Comparison of ENCODE assay signal across 8 mouse cellular contexts in genomic region chr15:28187472-28188360, GRCm38 (mm10). TPM values are rescaled to one million over a fixed set of nuclear protein-coding genes. Genes with fewer than 3 reads are reported as not detected.
DNase-seq lines count a peak whose midpoint lies in the region; ATAC-seq and TF ChIP-seq lines count a peak whose summit lies in the region.

No protein-coding gene starts in this region.

- H3K9me3 ChIP-seq in embryonic facial prominence, embryonic 13.5 days = no peaks in the 10 kb centered on the region
- H3K9me3 ChIP-seq in kidney, embryonic 14.5 days (ENCODE audit: control insufficient read depth, low read length) = no peaks in the 10 kb centered on the region
- no peaks in the 10 kb centered on the region for H3K9me3 ChIP-seq in neural tube, embryonic 13.5 days

- H3K9ac ChIP-seq in embryonic facial prominence, embryonic 13.5 days = no peak overlapping the region
- H3K9ac ChIP-seq in kidney, embryonic 14.5 days (ENCODE audit: low read depth, low read length) = no peak overlapping the region
- H3K9ac ChIP-seq in liver, adult 2 months (ENCODE audit: low read depth, low read length) = no peak overlapping the region
- no peak overlapping the region for H3K9ac ChIP-seq in neural tube, embryonic 13.5 days

- H3K27me3 ChIP-seq in embryonic facial prominence, embryonic 13.5 days = peaks cover 7% of the 10 kb centered on the region; the same call in 1 of the 2 replicates
- H3K27me3 ChIP-seq in kidney, embryonic 14.5 days (ENCODE audit: control insufficient read depth, insufficient read depth, low read length) = no peaks in the 10 kb centered on the region
- H3K27me3 ChIP-seq in liver, adult 2 months (ENCODE audit: control insufficient read depth, insufficient read depth, low read length) = no peaks in the 10 kb centered on the region
- H3K27me3 ChIP-seq in neural tube, embryonic 13.5 days = peaks cover 78% of the 10 kb centered on the region
- H3K27me3 ChIP-seq in testis, adult 2 months (ENCODE audit: control insufficient read depth, insufficient read depth, low read length) = no peaks in the 10 kb centered on the region

- no peak overlapping the region for H3K4me3 ChIP-seq in embryonic facial prominence, embryonic 13.5 days
- no peak overlapping the region for H3K4me3 ChIP-seq in kidney, embryonic 14.5 days (ENCODE audit: low read length)
- no peak overlapping the region for H3K4me3 ChIP-seq in liver, adult 2 months (ENCODE audit: insufficient read depth, low read depth, low read length)
- no peak overlapping the region for H3K4me3 ChIP-seq in neural tube, embryonic 13.5 days
- H3K4me3 ChIP-seq in testis, adult 2 months (ENCODE audit: control insufficient read depth, low read depth, low read length) = no peak overlapping the region

- peak; percentile 90 for TF ChIP-seq CTCF in liver, adult 2 months (IDR thresholded peaks at IDR 0.05; ENCODE audit: low read depth, low read length)
- peak; percentile 93 for TF ChIP-seq CTCF in testis, adult 2 months (IDR thresholded peaks at IDR 0.05; ENCODE audit: control insufficient read depth, insufficient read depth, insufficient replicate concordance, low read depth, low read length)

- peak; percentile 37 for DNase-seq in 416B (ENCODE audit: low read depth)
- peak; percentile 75 to 81 for DNase-seq in adrenal gland, postnatal 36 days
- DNase-seq in heart, adult 9 months (ENCODE audit: low spot score in 2 of 2) = peak; percentile 17 to 18
- peak; percentile 12 for DNase-seq in liver, adult 2 months (ENCODE audit: extremely low read depth, low read depth, low spot score)

- TF ChIP-seq POLR2A in liver, adult 2 months (IDR thresholded peaks at IDR 0.05; ENCODE audit: extremely low read depth, insufficient read depth, low read length) = no peak
- no peak for TF ChIP-seq POLR2A in testis, adult 2 months (IDR thresholded peaks at IDR 0.05; ENCODE audit: control insufficient read depth, low read depth, low read length)

- no peak for ATAC-seq in embryonic facial prominence, embryonic 13.5 days (ENCODE audit: insufficient number of reproducible peaks, insufficient read depth, low FRiP score, low TSS enrichment, low read depth)
- peak; percentile 84 for ATAC-seq in kidney, embryonic 14.5 days (ENCODE audit: low FRiP score, low TSS enrichment)
- peak; percentile 86 for ATAC-seq in neural tube, embryonic 13.5 days (ENCODE audit: low read depth)

- H3K27ac ChIP-seq in embryonic facial prominence, embryonic 13.5 days = no peak overlapping the region
- H3K27ac ChIP-seq in kidney, embryonic 14.5 days (ENCODE audit: low read depth, low read length) = no peak overlapping the region
- no peak overlapping the region for H3K27ac ChIP-seq in liver, adult 2 months (replicated peaks; ENCODE audit: insufficient read depth, low read depth, low read length)
- no peak overlapping the region; the same call in 1 of the 2 replicates for H3K27ac ChIP-seq in neural tube, embryonic 13.5 days (replicated peaks)
- no peak overlapping the region for H3K27ac ChIP-seq in testis, adult 2 months (ENCODE audit: control insufficient read depth, insufficient read depth, low read depth, low read length)

- H3K36me3 ChIP-seq in embryonic facial prominence, embryonic 13.5 days = no peaks in the 10 kb centered on the region
- no peaks in the 10 kb centered on the region for H3K36me3 ChIP-seq in kidney, embryonic 14.5 days (ENCODE audit: control insufficient read depth, insufficient read depth, low read length)
- H3K36me3 ChIP-seq in liver, adult 2 months (ENCODE audit: control insufficient read depth, insufficient read depth, low read length) = no peaks in the 10 kb centered on the region
- no peaks in the 10 kb centered on the region for H3K36me3 ChIP-seq in neural tube, embryonic 13.5 days
- H3K36me3 ChIP-seq in testis, adult 2 months (ENCODE audit: control insufficient read depth, insufficient read depth, low read length) = no peaks in the 10 kb centered on the region

- no peaks in the 10 kb centered on the region for H3K79me2 ChIP-seq in liver, adult 2 months (ENCODE audit: control insufficient read depth, insufficient read depth, low read length)

- 24% methylated on average over 22 of the region's 22 CpGs for WGBS in embryonic facial prominence, embryonic 13.5 days
- WGBS in kidney, embryonic 14.5 days = 23% methylated on average over 22 of the region's 22 CpGs
- 26% methylated on average over 22 of the region's 22 CpGs for WGBS in liver, adult 2 months
- 24% methylated on average over 22 of the region's 22 CpGs for WGBS in neural tube, embryonic 13.5 days

- H3K4me1 ChIP-seq in embryonic facial prominence, embryonic 13.5 days = peaks cover 3% of the 10 kb centered on the region; the same call in 1 of the 2 replicates
- no peaks in the 10 kb centered on the region for H3K4me1 ChIP-seq in kidney, embryonic 14.5 days (ENCODE audit: control insufficient read depth, insufficient read depth, low read length)
- H3K4me1 ChIP-seq in liver, adult 2 months (ENCODE audit: control insufficient read depth, insufficient read depth, low read length) = no peaks in the 10 kb centered on the region
- H3K4me1 ChIP-seq in neural tube, embryonic 13.5 days (replicated peaks) = no peaks in the 10 kb centered on the region
- H3K4me1 ChIP-seq in testis, adult 2 months (ENCODE audit: control insufficient read depth, insufficient read depth, low read length) = peaks cover 2% of the 10 kb centered on the region; the same call in 1 of the 2 replicates

- peak overlapping the region; percentile 27; the same call in 1 of the 2 replicates for H3K4me2 ChIP-seq in embryonic facial prominence, embryonic 13.5 days
- no peak overlapping the region for H3K4me2 ChIP-seq in kidney, embryonic 14.5 days (replicated peaks; ENCODE audit: low read depth, low read length)
- peak overlapping the region; percentile 33; the same call in 1 of the 2 replicates for H3K4me2 ChIP-seq in neural tube, embryonic 13.5 days

RNA-seq across cellular contexts. Expression of gene Dnah5, which starts 15.8 kb away (rescaled TPM):
- under 1 TPM; 0.03 to 0.10 TPM for total RNA-seq in adrenal gland, postnatal 36 days (2021)
- 0.03 and 0.08 TPM in 2 replicates for polyA plus RNA-seq in embryonic facial prominence, embryonic 13.5 days (2015; fragmentation: Nextera tagmentation; extraction: Ambion mirVana)
- 0.10 and 0.18 TPM in 2 replicates for polyA plus RNA-seq in kidney, embryonic 14.5 days (2014; fragmentation: Nextera tagmentation; extraction: Ambion mirVana)
- 0.09 and 0.13 TPM in 2 replicates for total RNA-seq in liver, adult 2 months (2014; rRNA removed)
- polyA plus RNA-seq in liver, adult 2 months (2012; rRNA removed) = 0.02 TPM in 1 of 2 replicates, not detected in the other
- 0.08 and 0.10 TPM in 2 replicates for polyA plus RNA-seq in neural tube, embryonic 13.5 days (2015; fragmentation: Nextera tagmentation; extraction: Ambion mirVana)
- 0.19 and 0.32 TPM in 2 replicates for polyA plus RNA-seq in testis, adult 2 months (2012; rRNA removed)

Comparison
In these comparisons a context has a peak if more than half of its experiments do, and no peak if none do; other contexts are left out.
1. DNase-seq: peak in every context shown above with its lines; median percentile 78 in adrenal gland, postnatal 36 days; 37 in 416B; 18 in heart, adult 9 months; 12 in liver, adult 2 months.